Mouse (Mus musculus) right cerebral cortex, postnatal 4 days (tissue): ENCODE measurements at regions not wholly inside any gene's neighbourhood (a gene's known extent, or its start where the extent isn't known, plus 50 kb on each side); places are given as distances from the start of the nearest gene placed in this dataset.

ENCODE experiments used
- DNase-seq: peaks from one replicate; pipeline ENCODE4 v3.0.0-alpha.2; 2022

DNA sequence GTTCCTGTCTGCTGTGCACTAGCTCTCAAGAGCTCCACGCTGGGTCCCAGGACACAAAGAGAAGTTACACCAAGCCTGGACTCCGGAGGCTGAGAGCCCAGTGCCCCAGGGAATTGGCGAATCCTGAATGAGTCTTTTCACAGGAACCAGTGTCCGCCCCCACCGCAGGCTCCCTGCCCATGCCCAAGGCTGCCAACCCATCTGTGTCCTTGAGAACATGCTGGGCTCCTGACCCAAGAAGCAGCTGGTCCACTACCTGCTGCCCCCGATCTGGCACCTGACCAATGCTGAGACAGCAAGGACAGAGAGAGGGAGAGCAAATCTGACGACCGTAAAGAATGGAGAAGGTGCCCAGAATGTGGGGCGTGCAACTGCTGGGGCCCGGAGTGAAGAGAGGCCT, 85.2 kb upstream of the Cplx2 start:
- DNase-seq = peak; percentile 57

- DNase-seq = no peak
Measured at GRCm38 (mm10) chr13:54286616-54287015, 84.5 kb upstream of the Cplx2 start.

- no peak for DNase-seq
Measured at GRCm38 (mm10) chr13:54290066-54290465, 81.1 kb upstream of the Cplx2 start.

- DNase-seq = no peak
Measured at GRCm38 (mm10) chr13:54292394-54292793, 78.8 kb upstream of the Cplx2 start.

GRCm38 (mm10) chr13:54293006-54293405, 78.1 kb upstream of the Cplx2 start:
- DNase-seq = no peak

- no peak for DNase-seq
Measured at GRCm38 (mm10) chr13:54295475-54296259, 75.5 kb upstream of the Cplx2 start.

- DNase-seq = no peak
Measured at GRCm38 (mm10) chr13:54296260-54296555, 74.9 kb upstream of the Cplx2 start.

GRCm38 (mm10) chr13:54298851-54299250, 72.3 kb upstream of the Cplx2 start:
- no peak for DNase-seq

DNA sequence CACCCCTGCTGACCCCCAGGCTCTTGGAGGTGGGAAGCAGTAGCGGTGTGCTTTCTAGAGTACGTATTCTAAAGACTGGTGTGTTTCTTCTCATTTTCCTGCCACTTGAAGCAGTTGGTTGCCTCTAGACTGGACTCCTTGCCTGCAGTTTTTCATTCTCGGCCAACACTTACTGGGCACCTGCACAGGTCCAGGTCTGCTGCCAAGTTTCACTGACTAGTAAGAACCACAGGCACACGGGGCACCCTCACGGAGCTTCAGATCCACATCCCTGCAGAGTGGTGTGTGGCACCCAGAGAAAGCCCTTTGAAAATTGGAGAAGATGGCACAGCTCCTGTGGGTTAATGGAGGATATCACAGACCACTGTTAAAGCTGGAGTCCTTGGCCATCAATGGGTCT, 71.9 kb upstream of the Cplx2 start:
- no peak for DNase-seq

DNA sequence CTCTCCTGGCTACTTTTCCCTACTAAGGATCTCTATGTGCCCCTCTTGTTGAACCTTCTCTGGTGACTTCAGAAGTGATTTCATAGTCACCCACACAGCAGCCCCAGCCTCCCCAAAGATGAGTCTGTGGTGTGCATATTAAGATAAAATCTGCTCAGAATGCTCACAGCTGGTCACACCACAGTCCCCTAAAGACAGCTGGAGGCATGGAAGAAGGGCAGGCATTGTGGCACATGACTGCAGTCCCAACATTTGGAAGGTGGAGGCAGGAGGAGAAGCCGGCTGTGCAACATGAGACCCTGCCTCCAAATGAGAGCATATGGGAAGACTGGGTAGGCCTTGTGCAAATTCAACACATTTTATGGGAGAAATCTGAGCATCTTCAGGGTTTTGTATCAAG, 70.0 kb upstream of the Cplx2 start:
- DNase-seq = no peak

GRCm38 (mm10) chr13:54301677-54302076, 69.5 kb upstream of the Cplx2 start:
- no peak for DNase-seq

DNA sequence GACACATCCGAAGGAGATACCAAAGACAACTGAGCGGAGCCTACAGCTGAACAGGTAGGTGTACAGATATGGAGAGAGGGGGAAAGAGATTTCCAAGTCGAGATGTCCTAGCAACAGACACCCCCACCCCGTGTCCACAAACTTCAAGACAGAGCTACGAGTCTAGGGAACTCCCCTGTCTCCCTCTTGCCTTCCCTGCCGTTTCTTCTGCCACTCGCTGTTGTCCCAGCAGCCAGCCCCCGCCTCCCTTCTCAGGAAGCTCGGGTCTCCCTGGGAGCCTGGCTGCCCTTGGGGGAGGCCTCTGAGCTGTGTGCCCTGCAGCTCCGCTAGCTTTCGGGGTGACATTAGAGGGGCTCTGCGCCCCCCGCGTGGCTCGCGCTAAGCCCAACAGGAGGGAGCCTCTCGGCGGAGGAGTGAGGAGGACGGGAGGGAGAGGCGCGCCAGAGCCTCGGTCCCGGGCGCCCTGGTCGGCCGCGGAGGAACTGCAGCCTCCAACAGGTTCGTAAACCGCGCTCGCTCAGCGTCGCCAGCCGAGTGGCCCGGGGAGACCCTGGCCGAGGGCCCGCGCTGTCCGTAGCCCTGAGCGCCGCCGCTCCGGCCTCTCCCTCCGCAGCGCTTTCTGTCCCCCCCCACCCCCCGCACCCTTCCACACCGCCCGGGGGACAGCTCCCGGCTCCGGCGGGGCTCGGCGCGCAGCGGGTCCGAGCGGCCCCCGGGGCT, 68.6 kb upstream of the Cplx2 start:
- DNase-seq = peak; percentile 59

DNA sequence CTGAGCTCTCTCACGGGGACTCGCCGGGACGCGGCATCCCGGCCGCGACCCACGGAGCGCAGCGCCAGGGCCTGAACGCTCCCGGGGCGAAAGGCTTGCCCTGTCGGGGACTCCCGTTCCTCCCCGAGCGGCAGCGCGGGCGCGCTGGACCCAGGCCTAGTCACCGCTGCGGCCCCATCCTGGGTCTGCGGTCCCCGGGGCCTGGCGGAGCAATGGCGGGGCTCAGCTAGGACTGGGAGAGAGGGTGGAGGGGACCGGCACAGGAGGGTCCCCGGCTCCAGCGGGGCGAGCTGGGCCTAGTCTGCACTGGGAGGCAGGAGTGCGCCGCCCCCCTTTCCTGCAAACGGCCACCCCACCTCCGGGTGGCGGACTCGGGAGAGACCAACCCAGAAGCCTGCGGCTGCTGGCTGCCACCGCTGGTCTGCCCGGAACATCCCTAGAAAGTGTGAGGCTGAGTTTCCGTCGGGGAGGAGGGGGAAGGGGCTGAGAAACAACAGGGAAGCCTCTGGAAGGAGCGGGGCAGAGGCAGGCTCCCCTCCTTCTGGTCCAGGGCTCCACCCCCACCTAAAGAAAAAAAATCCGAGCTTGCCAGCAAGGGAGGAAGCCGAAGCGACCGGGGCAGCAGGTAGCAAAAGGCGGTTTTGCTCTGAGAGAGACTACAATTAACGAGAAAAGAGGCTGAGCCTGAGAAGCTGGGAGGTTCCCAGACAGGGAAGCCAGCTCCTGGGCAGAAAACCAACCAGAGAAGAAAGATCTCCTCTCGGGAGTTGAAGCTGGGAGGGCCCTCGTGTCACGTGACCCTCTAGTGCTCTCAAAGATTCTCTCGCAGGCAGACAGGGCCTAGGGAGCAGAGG, 67.9 kb upstream of the Cplx2 start:
- DNase-seq = peak; percentile 66

DNA sequence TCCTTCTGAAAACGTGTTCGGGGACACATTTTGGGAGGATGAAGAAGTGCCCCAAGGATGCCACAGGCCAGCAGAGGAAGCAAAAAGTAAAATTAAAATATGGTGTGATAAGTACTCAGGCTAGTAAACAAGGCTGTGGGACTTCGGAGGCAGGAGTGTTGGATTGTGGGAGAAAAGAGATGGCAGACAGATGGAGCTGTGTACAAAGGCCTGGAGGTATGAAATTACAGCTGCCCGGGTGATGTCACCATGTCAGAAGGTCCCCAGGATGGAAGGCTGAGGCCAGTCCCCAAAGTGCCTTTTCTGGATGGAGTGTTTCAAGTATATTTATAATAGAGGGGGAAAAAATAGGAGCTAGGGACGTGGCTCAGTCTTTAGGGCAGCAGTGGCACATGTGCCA, 66.9 kb upstream of the Cplx2 start:
- DNase-seq = no peak

DNA sequence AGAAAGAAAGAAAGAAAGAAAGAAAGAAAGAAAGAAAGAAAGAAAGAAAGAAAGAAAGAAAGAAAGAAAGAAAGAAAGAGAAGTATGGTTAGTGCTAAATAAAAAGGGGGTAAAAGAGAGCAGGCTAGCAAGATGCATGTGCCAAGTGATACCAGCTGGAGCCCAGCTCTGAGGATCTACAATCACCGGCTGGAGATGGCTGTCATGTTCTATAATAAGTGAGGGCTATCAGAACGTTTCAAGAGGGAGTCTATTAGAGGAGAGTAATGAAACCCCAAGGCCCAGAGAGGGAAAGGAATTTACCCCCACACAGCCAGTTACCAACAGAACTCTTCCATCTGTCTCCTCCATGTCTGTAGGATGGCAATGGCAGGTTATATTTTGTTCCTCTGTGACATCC, 62.6 kb upstream of the Cplx2 start:
- DNase-seq = no peak

DNA sequence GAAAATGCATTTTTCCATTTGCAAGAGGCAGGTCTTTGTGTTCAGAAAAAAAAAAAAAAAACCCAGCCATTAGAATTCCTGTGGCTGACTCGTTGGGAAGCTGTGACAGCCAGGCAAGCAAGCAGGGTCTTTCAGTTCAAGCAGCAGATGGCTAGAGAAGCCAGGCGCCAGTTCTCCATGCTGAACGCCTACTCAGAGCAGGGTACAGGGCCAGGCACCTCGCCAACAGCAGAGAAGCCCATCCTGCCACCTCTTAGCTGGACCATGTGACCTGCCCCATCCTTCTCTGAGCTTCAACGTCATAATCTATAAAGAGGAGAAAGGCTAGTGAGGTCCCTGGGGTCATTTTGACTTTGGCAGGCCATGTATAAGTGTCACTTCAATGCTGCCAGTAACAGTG, 61.8 kb upstream of the Cplx2 start:
- DNase-seq = peak; percentile 69

- no peak for DNase-seq
Measured at GRCm38 (mm10) chr13:54310144-54310543, 61.0 kb upstream of the Cplx2 start.

- DNase-seq = no peak
Measured at GRCm38 (mm10) chr13:54311327-54312026, 59.7 kb upstream of the Cplx2 start.

GRCm38 (mm10) chr13:54312405-54313185, 58.6 kb upstream of the Cplx2 start:
- peak; percentile 62 for DNase-seq

- no peak for DNase-seq
Measured at GRCm38 (mm10) chr13:54315333-54315732, 55.8 kb upstream of the Cplx2 start.

GRCm38 (mm10) chr13:54316907-54317306, 54.2 kb upstream of the Cplx2 start:
- no peak for DNase-seq

DNA sequence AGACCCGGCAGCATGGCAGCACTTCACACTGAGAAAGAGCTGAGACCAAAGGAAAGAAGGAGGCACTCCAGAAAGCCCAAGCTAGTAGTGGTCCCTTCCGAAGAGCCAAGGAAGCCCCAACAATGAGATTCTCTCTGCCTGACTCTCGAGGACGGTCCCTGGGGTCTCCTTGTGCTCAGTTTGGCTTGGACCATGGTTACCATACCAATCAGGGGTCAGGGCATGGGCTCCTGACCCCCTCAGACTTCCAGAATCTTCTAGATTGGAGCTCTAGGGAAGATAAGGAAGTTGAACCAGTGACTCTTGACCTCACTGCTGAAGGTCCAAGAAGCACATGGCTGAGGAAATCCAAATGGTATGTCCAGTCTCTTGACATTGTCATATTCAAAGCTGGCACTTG, 53.0 kb upstream of the Cplx2 start:
- DNase-seq = no peak
